Mouse (Mus musculus): Measurements from ENCODE around the gene Gm15091.
"Not testable (repeated sequence)": the region's sequence is repeated elsewhere in the genome, so short reads cannot be mapped to it uniquely, and the experiment has no call there.

Gm15091 gene

GRCm38 (mm10) chrX:149941355-149941754, at the start of gene Gm15091:
Gene Gm15091, plus strand, starts transcription at chrX:149941655.
- not testable (repeated sequence) for DNase-seq
